Mouse (Mus musculus): ENCODE results near the gene AA792892. TPM values are rescaled to one million over a fixed set of nuclear protein-coding genes. Genes with fewer than 3 reads are reported as not detected.
"Not testable (repeated sequence)": the region's sequence is repeated elsewhere in the genome, so short reads cannot be mapped to it uniquely, and the experiment has no call there.

AA792892 gene
- not detected for total RNA-seq (2022)

- DNase-seq (ENCODE audit: low spot score) = not testable (repeated sequence)
Observed at GRCm38 (mm10) chr5:94339449-94339848, at the start of gene AA792892. TSS of gene AA792892 (plus strand) at chr5:94339749.

- DNase-seq (ENCODE audit: low spot score) = not testable (repeated sequence)
Observed at GRCm38 (mm10) chr5:94306696-94307095, 32.9 kb upstream of the AA792892 start, which contains the start of gene A430089I19Rik. TSS of gene A430089I19Rik (minus strand) at chr5:94306796.

- DNase-seq (ENCODE audit: low spot score) = not testable (repeated sequence)
Observed at GRCm38 (mm10) chr5:94314135-94314534, 25.4 kb upstream of the AA792892 start, which contains the start of gene Gm6502. TSS of gene Gm6502 (plus strand) at chr5:94314435.

Other genes with a start within 250 kb of the AA792892 start
- not detected for gene Gm3106, start 121.7 kb upstream of the AA792892 start, total RNA-seq (2022)
- not detected for gene A430089I19Rik, start 33.0 kb upstream of the AA792892 start, total RNA-seq (2022)
- not detected for gene Gm6502, start 25.3 kb upstream of the AA792892 start, total RNA-seq (2022)
- not detected for gene Gm7682, start 106.0 kb downstream of the AA792892 start, total RNA-seq (2022)
- gene Gm3139, start 186.5 kb downstream of the AA792892 start, total RNA-seq (2022) = not detected